Mouse (Mus musculus) adrenal gland, postnatal 14 days (tissue): ENCODE data around the gene Slc22a23. TPM values are rescaled to one million over a fixed set of nuclear protein-coding genes. Genes with fewer than 3 reads are reported as not detected.

Experiments used
- DNase-seq: peaks from one replicate; pipeline ENCODE4 v3.0.0; 2021; ENCODE audit warnings: mixed read lengths
- total RNA-seq: library from RNA; stranded (reverse); gene quantifications from 2 replicates; pipeline ENCODE4 v1.2.3, GENCODE M21; 2021

Gene Slc22a23
- total RNA-seq, 1 experiment from 2014 or later, result 11.3 TPM

GRCm38 (mm10) chr13:34131011-34131707 is 213.8 kb downstream of the Slc22a23 start:
- DNase-seq, result peak; percentile 38

- peak; percentile 55 for DNase-seq
Measured at GRCm38 (mm10) chr13:34130226-34130731, 214.7 kb downstream of the Slc22a23 start, which contains the start of gene Tubb2b. Gene Tubb2b (minus strand): TSS chr13:34130466.

DNA sequence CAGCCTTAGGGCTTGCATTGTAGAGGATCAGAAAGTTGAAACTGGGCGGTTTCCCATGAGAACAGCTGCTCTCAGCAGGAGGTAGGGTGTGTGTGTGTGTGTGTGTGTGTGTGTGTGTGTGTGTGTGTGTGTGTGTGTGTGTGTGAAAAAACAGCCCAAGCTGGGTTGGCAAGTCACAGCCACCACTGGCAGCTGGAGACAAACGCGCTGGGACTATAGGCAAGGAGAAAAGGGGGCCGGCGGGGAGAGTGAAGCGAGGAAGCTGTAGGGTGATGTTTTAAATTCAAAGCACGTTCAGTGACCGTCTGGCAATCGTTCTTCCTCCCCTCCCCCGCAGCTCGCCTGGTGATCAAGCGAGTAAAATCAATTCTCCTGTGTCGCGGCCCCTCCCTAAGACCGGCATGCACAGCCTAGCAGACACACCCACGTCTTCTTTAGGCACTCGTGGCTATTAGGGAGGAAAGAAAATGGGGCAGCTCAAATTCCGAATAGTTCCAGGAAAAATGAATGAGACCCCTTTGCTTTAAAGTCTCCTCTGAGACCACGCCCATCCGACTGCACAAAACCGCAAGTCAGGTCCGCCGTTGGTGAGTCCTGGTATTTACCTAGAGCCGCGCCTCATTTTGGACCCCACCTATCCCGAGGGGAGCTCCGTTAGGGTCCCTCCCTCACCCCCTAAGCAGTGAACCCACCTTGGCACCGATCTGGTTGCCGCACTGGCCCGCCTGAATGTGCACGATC is 215.3 kb downstream of the Slc22a23 start:
- peak; percentile 26 for DNase-seq

Other genes starting within 250 kb of the Slc22a23 start
- gene Tubb2b, start 214.7 kb downstream of the Slc22a23 start, total RNA-seq, result 5.5 and 22.5 TPM in 2 replicates
- 30.2 and 40.3 TPM in 2 replicates for gene Psmg4, start 182.2 kb downstream of the Slc22a23 start, total RNA-seq